Mouse (Mus musculus): ENCODE measurements around the gene Ncdn.

DNA sequence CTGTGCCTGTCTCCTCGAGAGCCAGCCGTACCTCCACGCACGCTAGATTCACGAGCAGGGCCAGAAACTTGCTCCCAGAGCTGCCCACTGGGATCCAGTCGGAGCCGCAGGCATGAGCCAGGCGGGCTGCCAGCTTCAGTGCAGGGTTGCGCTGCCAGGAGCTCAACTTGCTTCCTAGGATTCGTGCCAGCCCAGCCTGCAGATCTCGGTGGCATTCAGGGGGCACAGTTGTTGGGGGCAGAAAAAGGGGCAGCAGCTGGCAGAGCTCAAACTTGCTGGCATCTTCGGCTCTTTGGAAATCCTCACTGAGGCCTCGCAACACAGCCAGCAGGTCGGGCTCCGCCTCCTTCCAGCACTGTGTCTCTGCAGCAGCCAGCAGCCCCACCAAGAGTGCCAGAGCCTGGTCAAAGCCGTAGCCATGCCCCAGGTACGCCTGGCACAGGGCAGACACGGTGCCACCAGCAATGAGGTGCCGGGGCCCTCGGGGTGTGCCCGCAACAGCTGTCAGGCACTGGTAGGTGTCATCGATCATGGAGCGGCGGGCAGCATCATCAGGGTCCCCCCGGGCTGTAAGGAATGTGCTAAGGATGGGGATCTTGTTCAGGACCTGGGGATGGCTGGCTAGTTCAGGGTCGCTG, 3.1 kb downstream of the Ncdn start:
- TF ChIP-seq CTCF (IDR thresholded peaks at IDR 0.05; ENCODE audit: control insufficient read depth, insufficient read depth, insufficient read length) = no peak
- no peak for TF ChIP-seq MAX (IDR thresholded peaks at IDR 0.05)
- TF ChIP-seq FOSL1 (IDR thresholded peaks at IDR 0.05; ENCODE audit: insufficient read depth, low read length, poor library complexity, severe bottlenecking) = no peak
- no peak for TF ChIP-seq CEBPB (IDR thresholded peaks at IDR 0.05; ENCODE audit: low read depth)
- TF ChIP-seq USF1 (IDR thresholded peaks at IDR 0.05; ENCODE audit: low read depth) = no peak
- no peak for TF ChIP-seq MYOG (IDR thresholded peaks at IDR 0.05; ENCODE audit: control insufficient read depth, extremely low read depth, insufficient read length)

Measured in C2C12 (cell line).